Mouse (Mus musculus) layer of hippocampus, adult 18-20 months (tissue): ENCODE results near the gene Uqcc3. TPM values are rescaled to one million over a fixed set of nuclear protein-coding genes. Genes with fewer than 3 reads are reported as not detected.

Source experiments
- DNase-seq, 2 experiments: peaks; one replicate each; pipeline ENCODE4 v3.0.0; 2022; ENCODE audit warnings: low spot score in 2 of 2
- long read RNA-seq: library from polyadenylated mRNA; stranded (forward); transcript quantifications from one replicate; pipeline ENCODE4 v2.0.0, GENCODE M21; 2021
- total RNA-seq, 2 experiments: library from RNA; stranded (reverse); gene quantifications; 2 replicates each; pipeline ENCODE4 v1.2.3; 2021

Gene Uqcc3
- total RNA-seq, result 10 to 100 TPM; 30.2 to 30.4 TPM
- long read RNA-seq, transcript Uqcc3-201 (2 exons, 821 nt), result major isoform, 15 of 15 reads
- long read RNA-seq, partial matches to known transcripts, result 0 of 15 reads
- long read RNA-seq, other reads (novel, unspliced or antisense), result 0 of 15 reads

- peak; percentile 83 to 92 for DNase-seq
Measured at GRCm38 (mm10) chr19:8880311-8881033, at the start of gene Uqcc3. TSS of gene Uqcc3 (minus strand) at chr19:8880923.

DNA sequence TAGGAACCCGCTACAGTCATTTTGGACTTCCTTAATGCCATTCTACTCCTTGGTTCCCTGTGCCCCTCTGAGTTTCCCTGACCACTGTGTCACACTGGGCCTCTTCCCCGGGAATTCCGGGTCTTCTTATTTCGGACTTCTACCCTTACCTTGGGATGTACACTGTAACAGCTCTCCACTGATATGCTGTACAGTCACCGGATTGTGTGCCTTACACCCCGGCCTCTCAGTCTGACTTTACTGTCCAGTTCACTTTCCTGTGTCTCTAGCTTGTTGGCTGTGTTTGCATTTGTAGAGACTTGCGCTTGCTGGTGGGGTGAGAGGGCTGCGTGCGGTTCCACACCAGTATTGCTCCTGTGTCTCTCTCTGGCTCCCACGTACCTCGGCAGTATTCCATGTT is 49.4 kb upstream of the Uqcc3 start:
- DNase-seq, result no peak

DNA sequence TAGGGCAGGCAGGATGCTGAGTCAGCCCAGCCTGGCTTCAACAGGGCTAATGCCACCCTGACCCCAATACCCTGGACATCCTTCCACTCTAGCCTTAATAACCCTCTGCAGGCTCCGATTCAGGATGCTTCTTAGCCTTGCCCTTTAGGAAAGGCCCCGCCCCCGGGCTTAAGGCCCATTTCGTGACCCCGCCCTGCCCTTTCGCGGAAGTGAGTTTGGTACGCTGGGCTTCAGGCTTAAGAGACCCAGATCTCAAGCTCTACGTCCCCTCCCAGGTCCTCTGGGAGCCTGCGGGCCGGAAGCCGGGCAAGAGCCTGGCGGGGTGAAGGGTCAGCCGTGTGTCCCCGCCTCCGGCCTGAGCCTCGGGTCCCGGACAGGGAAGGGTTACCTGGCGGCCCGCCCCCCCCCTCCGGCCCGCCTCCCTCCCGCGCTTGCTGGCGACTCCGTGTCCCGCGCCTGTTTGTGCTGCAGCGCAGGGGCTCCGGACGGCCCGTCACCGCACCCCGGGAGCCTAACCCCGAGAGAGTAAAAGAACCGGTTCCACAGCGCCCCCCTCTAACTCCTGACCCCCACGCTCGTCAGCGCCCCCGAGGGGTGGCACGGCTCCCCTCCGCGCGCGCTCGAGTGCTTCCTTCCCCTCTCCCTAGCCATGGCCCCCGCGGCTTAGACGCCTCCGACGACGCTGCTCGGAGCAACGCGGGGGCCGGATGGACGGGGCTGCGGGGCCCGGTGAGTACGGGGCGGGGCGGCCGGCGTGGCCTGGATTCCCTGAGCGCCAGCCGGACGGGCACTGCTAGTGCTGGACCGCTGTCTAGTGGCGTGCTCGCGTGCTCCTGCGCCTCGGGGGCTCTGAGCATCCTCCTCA is 48.7 kb upstream of the Uqcc3 start, which contains the start of the genes Rom1 and Eml3:
TSS of gene Rom1 (minus strand) at position 133 of the 865 bp plus-strand sequence.
TSS of gene Eml3 (plus strand) at position 329 of the 865 bp plus-strand sequence.
- DNase-seq, result peak in 1 of 2 experiments; percentile 60

DNA sequence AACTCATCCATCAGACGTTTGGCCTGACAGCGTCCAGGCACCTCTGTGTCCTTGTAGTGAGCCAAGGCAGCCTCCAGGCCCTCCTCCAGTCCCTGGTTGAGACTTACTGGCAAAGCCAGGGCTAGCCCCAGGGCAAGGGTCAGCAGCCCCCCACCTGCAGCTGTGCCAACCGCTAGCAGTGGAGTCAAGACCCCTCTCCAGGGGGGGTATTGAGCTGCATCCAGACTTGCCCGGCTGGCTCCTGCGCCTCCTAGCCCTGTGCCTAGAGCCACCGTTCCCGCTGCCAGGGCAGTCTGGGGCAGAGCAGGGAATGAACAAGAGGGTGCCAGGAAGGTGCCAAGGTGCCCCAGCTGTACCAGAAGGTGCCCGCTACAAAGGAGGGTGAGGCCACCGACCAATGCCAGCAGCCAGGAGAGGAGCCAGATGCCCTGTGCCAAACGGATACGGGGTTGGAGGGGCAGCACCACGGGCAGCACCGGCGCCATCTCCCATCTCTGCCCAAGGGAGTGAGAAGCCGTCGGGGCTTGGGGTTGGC is 48.0 kb upstream of the Uqcc3 start:
- DNase-seq, result no peak

DNA sequence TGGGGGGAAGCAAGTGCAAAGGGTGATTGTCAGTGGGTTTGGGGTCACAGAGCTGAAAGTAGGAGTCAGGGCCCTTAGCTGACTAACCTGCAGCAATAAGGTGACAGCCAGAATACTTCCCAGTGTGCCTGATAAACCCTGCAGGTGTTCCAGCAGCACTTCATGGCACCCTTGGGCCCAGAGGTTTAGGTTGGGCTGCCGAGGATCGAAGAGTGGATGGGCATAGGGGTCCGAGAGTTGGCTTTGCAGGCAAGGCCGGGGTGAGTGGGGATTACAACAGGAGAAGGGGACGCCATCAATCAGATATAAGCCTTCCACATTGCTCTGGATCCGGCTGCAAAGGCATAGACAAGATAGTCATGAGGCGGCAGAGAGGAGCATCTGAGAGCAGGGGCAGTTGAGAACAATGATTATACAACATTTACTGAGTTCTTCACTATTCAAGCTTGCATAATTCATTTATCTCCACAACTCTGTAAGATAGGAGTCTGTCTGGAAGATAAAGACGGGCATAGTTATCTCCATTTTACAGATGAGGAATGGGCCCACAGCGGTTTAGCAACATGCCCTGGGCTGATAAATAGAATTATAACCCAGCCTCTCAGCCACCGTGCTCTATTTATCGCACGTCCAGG is 47.3 kb upstream of the Uqcc3 start:
- no peak for DNase-seq

DNA sequence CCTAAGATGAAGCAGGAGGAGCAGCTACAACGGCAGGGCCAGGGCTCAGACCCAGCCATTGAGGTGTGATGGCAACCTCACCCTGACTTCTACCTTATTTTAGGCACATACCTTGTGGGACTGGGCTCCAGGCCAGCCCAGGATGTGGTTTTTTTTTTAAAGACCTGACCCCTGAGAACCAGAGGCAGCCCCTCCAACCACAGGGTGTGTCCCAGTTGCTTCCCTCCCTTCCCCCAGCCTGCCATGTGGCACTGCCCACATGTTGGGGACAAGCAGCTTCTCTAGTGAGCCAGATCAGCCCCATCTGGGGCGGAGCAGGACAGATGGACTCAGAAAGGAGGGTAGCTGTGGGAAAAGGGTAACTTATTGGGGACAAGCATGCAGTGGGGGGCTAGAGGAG is 46.0 kb upstream of the Uqcc3 start:
- no peak for DNase-seq

DNA sequence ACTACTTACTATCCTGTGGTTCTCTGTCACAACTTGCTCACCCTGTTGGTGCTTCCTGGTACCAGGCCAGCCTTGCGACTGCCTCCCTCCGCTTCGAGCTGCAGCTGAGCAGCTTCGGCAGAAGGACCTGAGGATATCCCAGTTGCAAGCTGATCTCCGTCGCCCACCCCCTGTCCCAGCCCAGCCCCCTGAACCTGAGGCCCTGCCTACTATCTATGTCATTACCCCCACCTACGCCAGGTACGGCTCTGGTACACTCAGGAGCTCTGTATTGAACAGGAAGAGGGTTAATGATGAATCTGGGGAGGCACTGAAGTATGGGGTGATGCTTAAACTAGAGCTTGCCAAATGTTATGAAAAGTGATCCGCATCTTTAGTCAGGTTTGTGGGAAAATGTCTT is 41.0 kb upstream of the Uqcc3 start:
- DNase-seq, result no peak

- DNase-seq, result no peak
Measured at GRCm38 (mm10) chr19:8920836-8921291, 40.1 kb upstream of the Uqcc3 start.

DNA sequence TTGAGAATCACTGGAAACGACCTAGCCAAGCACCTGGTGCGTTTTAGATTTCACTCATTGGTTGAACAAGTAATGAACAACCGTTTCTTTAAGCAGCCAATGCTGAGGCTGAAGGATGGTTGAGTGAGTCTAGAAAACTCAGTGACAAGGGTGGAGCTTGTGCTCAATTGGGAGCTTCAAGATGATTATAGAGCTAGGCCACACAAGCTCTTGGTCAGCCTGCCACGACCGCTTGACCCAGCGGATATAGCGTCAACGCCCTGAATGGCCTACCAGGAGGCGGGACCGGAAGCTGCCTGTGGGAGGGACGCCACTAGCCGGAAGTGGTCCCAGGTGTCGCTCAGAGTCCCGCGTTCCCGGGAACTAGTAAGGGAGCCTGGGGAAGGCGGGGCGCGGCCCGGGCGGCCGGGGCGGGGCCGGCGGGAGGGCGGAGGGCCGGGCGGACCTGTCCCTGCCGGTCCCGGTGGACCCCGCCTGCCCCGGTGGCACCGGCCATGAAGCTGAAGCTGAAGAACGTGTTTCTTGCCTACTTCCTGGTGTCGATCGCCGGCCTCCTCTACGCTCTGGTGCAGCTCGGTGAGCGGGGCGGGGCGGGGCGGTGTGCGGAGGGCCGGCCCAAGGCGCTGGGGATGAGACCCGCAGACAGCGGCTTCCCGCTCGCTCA is 39.5 kb upstream of the Uqcc3 start, which contains the start of gene B3gat3:
TSS of gene B3gat3 (plus strand) at position 302 of the 664 bp plus-strand sequence.
- peak; percentile 90 to 96 for DNase-seq

GRCm38 (mm10) chr19:8919684-8920072 is 39.0 kb upstream of the Uqcc3 start:
- no peak for DNase-seq

- DNase-seq, result no peak
Measured at GRCm38 (mm10) chr19:8919000-8919399, 38.3 kb upstream of the Uqcc3 start.

DNA sequence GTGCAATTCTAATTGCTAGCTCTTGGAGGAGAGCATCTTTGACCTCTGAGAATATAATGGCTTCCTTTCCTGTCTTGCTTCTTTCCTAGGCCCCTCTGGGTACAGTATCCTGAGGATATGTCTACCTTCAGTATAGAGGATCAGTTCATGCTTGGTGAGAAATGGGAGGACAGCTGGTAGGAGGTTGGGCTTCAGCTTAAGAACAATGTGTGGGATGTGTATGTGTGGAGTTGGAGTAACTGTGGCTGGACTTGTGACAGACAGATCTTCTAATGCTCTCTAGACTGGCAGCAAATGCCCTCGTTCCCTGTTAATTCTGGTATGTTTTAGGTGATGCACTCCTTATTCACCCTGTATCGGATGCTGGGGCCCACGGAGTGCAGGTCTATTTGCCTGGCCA is 33.5 kb upstream of the Uqcc3 start:
- peak in 1 of 2 experiments; percentile 72 for DNase-seq

DNA sequence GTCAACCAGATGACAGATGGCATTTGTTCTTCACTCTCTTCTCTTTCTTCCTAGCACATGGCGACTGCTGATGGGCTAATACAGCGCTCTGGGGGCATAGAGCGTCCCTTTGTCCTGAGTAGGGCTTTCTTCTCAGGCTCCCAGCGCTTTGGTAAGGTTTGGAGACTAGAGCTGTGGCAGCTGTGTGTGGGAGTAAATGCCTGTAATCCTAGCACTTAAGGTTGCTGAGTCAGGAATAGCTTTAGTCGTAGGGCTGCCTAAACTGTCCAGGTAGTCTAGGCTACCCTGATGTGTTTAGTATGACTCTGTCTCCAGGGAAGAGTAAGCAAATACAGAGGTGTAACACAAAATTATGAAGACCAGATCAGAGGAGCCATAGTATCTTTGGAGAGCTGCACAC is 31.1 kb upstream of the Uqcc3 start:
- peak in 1 of 2 experiments; percentile 42 for DNase-seq

DNA sequence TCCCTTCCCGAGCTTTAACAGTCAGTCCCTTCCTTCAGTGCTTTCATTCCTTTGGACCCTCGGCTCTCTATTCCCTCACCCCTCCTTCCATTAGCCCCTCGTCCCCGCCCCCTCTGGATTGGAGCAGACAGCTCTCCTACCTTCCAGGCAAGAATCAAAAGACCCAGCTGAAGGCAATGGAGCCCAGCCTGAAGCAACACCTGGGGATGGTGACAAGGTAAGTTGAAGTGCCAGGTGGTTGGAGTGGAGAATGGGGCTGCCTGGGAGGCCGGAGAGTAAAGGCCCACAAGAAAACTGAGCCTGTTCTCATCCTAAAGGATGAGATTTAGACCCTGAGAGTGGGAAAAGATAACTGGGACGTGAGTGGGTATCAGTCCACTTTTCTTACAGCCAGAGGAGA is 27.8 kb upstream of the Uqcc3 start:
- DNase-seq, result no peak

- DNase-seq, result no peak
Measured at GRCm38 (mm10) chr19:8903412-8903811, 22.7 kb upstream of the Uqcc3 start.

DNA sequence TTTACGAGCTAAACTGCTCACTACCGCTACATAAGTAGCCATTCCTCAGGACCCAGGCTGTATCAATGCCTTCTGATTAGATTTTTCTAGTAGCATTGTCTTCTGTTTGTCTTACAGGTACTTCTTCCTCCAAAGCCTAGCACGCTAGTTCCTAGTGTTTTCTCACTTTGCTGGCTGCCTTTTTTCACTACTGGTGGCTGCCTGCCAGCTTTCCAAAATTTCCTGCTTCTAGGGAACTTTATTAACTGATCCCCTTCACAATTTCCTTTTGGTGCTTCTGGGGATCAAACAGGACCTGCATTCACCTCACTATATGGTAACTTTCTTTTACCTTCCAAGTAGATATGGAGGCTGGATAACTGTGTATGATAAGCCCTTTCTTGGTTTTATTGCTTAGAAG is 18.4 kb upstream of the Uqcc3 start:
- no peak for DNase-seq

DNA sequence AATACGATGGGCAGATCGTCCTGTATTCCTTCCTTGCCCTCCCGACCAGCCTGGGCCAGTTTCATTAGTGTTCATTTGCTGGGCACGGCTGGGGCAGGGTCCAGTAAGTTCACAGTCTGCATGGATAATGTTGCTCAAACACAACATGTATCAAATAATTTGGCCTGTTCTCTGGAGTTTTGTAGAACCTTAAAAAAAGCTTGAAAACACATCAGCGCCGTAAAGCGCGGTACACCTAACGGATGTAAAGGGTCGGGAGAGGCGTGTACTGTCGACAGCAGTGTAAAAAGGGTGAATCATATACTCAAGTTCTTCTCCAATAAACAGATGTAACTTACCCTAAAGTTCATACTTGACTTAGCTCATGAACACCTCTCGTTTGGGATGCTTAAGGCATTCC is 17.9 kb upstream of the Uqcc3 start:
- DNase-seq, result no peak

DNA sequence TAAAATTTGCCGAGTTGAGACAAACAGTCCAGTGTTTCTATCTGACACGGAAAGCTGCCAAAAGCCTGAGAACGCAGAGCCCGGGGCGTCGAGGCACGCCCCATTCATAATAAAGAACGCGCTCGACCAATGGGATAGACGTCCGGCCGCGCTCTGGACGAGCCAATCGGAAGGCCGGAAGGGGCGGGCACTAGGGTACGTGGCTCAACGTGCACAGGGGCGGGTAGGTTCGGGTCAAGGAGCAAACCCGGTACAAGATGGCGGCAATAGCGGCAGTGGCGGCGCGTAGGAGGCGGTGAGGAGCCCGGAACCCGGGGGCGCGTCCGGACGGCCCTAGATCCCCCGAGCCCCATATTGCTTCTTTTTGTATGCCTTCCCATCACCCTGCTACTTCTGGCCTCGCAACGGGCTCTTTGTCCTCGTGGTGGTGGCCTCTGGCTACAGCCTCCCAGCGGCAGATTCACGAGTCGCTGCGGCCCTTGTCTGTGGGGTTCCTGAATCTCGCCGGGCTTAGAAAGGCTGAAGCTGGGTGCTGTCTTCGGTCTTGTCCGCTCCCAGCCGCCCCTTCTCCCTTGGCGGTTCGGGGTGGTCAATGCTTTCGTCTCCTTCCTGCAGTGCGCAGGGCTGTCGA is 17.3 kb upstream of the Uqcc3 start, which contains the start of gene Ganab:
TSS of gene Ganab (plus strand) at position 207 of the 631 bp plus-strand sequence.
- peak; percentile 94 to 98 for DNase-seq

DNA sequence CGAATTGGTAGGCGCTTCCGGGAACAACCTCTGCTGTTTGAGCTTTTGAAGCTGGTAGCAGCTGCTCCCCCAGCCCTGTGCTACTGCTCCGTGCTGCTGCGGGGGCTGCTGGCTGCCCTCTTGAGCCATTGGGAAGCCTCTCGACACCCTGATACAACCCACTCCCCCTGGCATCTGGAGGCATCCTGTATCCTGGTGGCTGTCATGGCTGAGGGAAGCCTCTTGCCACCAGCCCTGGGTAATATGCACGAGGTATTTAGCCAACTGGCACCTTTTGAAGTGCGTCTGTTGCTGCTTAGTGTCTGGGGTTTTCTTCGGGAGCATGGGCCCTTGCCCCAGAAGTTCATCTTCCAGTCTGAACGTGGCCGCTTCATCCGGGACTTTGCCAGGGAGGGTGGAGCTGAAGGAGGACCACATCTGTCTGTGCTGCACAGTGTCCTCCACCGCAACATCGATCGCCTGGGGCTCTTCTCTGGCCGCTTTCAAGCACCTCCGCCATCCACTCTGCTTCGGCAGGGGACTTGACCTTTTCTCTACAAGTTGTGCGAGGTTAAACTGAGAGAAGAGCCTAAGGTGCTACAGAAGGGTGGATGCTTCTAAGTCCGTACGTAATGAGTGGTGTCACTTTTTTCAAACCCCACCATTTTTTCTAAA is 16.6 kb upstream of the Uqcc3 start:
- DNase-seq, result peak in 1 of 2 experiments; percentile 21
